Mouse (Mus musculus) heart, postnatal 0 days (tissue): ENCODE data around the gene Sipa1l2.

Source experiments
- CTCF ChIP-seq: IDR thresholded peaks from 2 replicates; pipeline ENCODE4 v1.5.1; 2016; ENCODE audit warnings: antibody characterized with exemption, control low read depth, low read depth
- EP300 ChIP-seq: IDR thresholded peaks from 2 replicates; pipeline ENCODE4 v1.6.1; 2016; ENCODE audit warnings: antibody characterized with exemption, low read depth

- TF ChIP-seq EP300, result no peak
- TF ChIP-seq CTCF, result no peak
These were observed 10.4 kb downstream of the Sipa1l2 start for GRCm38 (mm10) chr8:125559066-125559653.
